Mouse (Mus musculus) right cerebral cortex, postnatal 10 days (tissue): Measurements from ENCODE around the gene Kcna10.

Source experiments
- DNase-seq, 2 experiments: peaks; one replicate each; pipeline ENCODE4 v3.0.0; 2021; ENCODE audit warnings: low spot score in 2 of 2

The Kcna10 gene

GRCm38 (mm10) chr3:107241389-107242094 is 58.7 kb downstream of the Kcna10 start:
- no peak for DNase-seq
